Mouse (Mus musculus) neural tube, embryonic 13.5 days (tissue): ENCODE measurements at regions not wholly inside any gene's neighbourhood (a gene's known extent, or its start where the extent isn't known, plus 50 kb on each side); places are given as distances from the start of the nearest gene placed in this dataset.
"Not testable (repeated sequence)": the region's sequence is repeated elsewhere in the genome, so short reads cannot be mapped to it uniquely, and the experiment has no call there.

Source experiments
- ATAC-seq: fragments of 200-750 bp; cut with Nextera tagmentation; 2 replicates; pipeline ENCODE4 v1.8.0; 2017; ENCODE audit warnings: low read depth, mild to moderate bottlenecking, moderate TSS enrichment, moderate library complexity
- H3K27ac ChIP-seq: fragments of 300-500 bp; sonication (generic); replicated peaks from 2 replicates; pipeline ENCODE4 v1.5.1; 2015; ENCODE audit warnings: moderate library complexity, mild to moderate bottlenecking, inconsistent platforms
- H3K27me3 ChIP-seq: fragments of 300-500 bp; sonication (generic); 2 replicates; pipeline ENCODE4 v1.6.1; 2015; ENCODE audit warnings: mild to moderate bottlenecking, inconsistent platforms
- H3K36me3 ChIP-seq: fragments of 300-500 bp; sonication (generic); 2 replicates; pipeline ENCODE4 v1.6.1; 2015; ENCODE audit warnings: mild to moderate bottlenecking, inconsistent platforms
- H3K4me1 ChIP-seq: fragments of 300-500 bp; sonication (generic); replicated peaks from 2 replicates; pipeline ENCODE4 v1.6.1; 2015; ENCODE audit warnings: inconsistent platforms
- H3K4me2 ChIP-seq: fragments of 300-500 bp; sonication (generic); 2 replicates; pipeline ENCODE4 v1.6.1; 2015; ENCODE audit warnings: inconsistent platforms, mild to moderate bottlenecking, moderate library complexity
- H3K4me3 ChIP-seq: fragments of 300-500 bp; sonication (generic); 2 replicates; pipeline ENCODE4 v1.5.1; 2015; ENCODE audit warnings: mild to moderate bottlenecking, inconsistent platforms
- H3K9ac ChIP-seq: fragments of 300-500 bp; sonication (generic); 2 replicates; pipeline ENCODE4 v1.6.1; 2015; ENCODE audit warnings: moderate library complexity, mild to moderate bottlenecking, inconsistent platforms
- H3K9me3 ChIP-seq: fragments of 300-500 bp; sonication (generic); 2 replicates; pipeline ENCODE4 v1.6.1; 2016; ENCODE audit warnings: inconsistent platforms
- WGBS: fragments of 180-500 bp; shearing (Covaris S2); methylation state at CpG from one replicate; pipeline ENCODE4 v1.1.7; 2015; 5-methylcytosine and 5-hydroxymethylcytosine counted together

DNA sequence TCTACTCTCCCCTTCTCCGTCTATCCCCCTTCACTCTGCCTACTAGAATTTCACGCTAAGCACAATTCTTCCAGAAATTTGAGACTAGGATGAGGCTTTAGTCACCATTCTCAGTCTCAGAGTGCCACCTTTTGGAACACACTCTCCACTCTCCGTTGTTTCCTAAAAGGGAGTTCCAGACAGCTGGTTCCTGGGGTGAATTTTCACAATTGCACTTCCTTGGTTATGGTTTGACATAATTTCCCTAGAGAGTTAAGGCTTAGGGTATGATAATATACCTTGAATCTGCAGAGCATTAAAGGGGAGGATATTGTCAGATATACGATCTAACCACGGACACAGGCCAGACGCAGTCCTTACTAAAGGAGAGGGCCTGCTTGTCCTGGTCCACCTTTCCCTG is 444.8 kb downstream of the Ets1 start:
- 0 out of 2 replicates have a peak, but pooled peaks cover 6% of the 10 kb centered on the region for H3K4me1 ChIP-seq
- no peak overlapping the region for H3K4me2 ChIP-seq
- ATAC-seq = no peak
- no peak overlapping the region for H3K9ac ChIP-seq
- H3K27me3 ChIP-seq = no peaks in the 10 kb centered on the region
- no peak overlapping the region for H3K4me3 ChIP-seq
- no peaks in the 10 kb centered on the region for H3K36me3 ChIP-seq
- H3K27ac ChIP-seq = no peak overlapping the region
- 67% methylated on average over 6 of the region's 6 CpGs for WGBS
- no peaks in the 10 kb centered on the region for H3K9me3 ChIP-seq

DNA sequence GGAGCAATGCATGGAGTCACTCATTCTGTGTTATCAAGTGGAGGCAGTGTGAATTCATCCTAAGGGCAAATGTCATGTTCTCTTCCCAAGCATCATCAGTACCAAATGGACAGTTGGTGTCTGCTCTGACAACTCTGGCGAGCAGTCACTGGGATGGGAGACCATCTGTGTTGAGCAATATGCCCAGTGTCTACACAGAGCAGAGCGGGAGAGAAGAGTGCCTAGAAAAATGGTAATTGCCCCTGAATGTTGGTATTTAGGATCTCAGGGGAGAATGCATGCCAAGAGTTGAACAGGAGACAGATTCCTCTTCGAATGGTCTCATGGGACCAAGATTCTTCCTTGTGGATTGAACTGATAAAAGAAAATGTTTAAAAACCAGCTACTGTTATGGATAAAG is 454.0 kb downstream of the Ets1 start:
- H3K9me3 ChIP-seq = no peaks in the 10 kb centered on the region
- no peaks in the 10 kb centered on the region for H3K27me3 ChIP-seq
- no peaks in the 10 kb centered on the region for H3K36me3 ChIP-seq
- no peak overlapping the region for H3K4me3 ChIP-seq
- no peak overlapping the region for H3K4me2 ChIP-seq
- H3K4me1 ChIP-seq = no peaks in the 10 kb centered on the region
- no peak for ATAC-seq
- H3K9ac ChIP-seq = no peak overlapping the region
- 69% methylated on average over 3 of the region's 3 CpGs for WGBS
- no peak overlapping the region for H3K27ac ChIP-seq

DNA sequence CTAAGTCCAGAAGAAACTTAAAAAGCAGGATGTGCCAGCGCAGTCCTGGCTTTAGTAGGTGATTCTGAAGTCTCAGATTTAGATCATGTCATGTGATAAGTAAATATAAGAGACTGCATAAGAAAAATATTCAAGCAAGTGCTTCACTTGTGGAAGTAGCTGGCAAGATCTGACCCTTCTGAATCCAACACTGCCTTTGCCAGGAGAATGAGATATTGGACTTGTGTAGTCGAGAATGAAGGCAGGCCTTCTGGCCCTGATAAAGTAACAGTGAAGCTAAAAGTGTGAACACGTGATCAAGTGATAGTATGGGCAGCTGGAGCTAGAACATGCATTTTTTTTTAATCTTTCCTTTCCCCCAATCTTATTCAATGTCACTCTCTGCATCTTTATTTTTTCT is 455.6 kb downstream of the Ets1 start:
- H3K36me3 ChIP-seq = no peaks in the 10 kb centered on the region
- H3K27me3 ChIP-seq = no peaks in the 10 kb centered on the region
- WGBS = 80% methylated on average over 3 of the region's 3 CpGs
- no peak for ATAC-seq
- H3K9ac ChIP-seq = no peak overlapping the region
- no peaks in the 10 kb centered on the region for H3K4me1 ChIP-seq
- no peak overlapping the region for H3K4me3 ChIP-seq
- H3K4me2 ChIP-seq = no peak overlapping the region
- no peak overlapping the region for H3K27ac ChIP-seq
- H3K9me3 ChIP-seq = no peaks in the 10 kb centered on the region

DNA sequence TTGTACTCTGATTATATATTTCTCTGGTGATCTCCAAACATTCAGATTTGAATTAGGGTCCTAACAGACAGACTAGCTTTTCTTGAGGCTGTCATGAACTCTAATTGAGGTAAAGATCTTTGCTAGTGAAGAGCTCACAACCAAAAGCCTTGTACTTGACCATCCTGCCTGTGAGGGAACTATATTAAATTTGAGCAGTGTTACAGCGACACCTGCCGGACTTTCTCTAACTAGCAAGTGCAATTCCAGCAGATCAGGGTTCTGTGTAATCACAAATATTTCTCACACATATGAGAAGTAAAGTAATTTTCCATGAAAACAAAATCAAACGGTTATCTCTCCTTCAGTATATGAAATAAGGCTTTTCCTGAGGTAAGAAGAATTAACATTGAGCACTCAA is 459.6 kb downstream of the Ets1 start:
- H3K27ac ChIP-seq = no peak overlapping the region
- H3K9me3 ChIP-seq = no peaks in the 10 kb centered on the region
- under 1% methylated on average over 3 of the region's 3 CpGs for WGBS
- no peak overlapping the region for H3K9ac ChIP-seq
- H3K4me2 ChIP-seq = no peak overlapping the region
- no peaks in the 10 kb centered on the region for H3K36me3 ChIP-seq
- ATAC-seq = no peak
- no peaks in the 10 kb centered on the region for H3K27me3 ChIP-seq
- H3K4me1 ChIP-seq = no peaks in the 10 kb centered on the region
- H3K4me3 ChIP-seq = no peak overlapping the region

DNA sequence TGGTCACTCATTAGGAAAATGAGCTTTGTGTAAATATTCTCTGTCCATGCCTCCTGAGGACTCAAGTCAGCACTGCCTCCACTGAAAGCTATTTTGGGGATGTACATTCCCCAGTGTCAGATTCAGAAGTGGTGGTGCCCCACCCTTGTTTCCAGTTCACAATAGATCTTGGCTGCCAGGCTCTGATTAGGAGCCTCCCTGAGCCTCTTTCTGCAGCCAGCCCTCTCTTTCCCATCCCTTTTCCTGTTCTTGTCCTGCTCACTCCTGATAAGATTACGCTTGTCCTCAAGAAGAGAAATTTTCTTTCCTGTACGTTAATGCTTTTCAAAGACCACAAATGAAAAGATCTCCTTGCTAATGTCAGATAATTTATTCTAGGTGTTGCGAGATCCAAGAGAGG is 465.2 kb downstream of the Ets1 start:
- Histone ChIP-seq H3K4me3 (no peak overlapping the region), H3K27ac (no peak overlapping the region), H3K36me3 (no peaks in the 10 kb centered on the region), H3K4me1 (peaks cover 17% of the 10 kb centered on the region), H3K4me2 (no peak overlapping the region), H3K27me3 (no peaks in the 10 kb centered on the region), H3K9ac (no peak overlapping the region), H3K9me3 (no peaks in the 10 kb centered on the region)
- 88% methylated on average over 3 of the region's 3 CpGs for WGBS
- no peak for ATAC-seq

DNA sequence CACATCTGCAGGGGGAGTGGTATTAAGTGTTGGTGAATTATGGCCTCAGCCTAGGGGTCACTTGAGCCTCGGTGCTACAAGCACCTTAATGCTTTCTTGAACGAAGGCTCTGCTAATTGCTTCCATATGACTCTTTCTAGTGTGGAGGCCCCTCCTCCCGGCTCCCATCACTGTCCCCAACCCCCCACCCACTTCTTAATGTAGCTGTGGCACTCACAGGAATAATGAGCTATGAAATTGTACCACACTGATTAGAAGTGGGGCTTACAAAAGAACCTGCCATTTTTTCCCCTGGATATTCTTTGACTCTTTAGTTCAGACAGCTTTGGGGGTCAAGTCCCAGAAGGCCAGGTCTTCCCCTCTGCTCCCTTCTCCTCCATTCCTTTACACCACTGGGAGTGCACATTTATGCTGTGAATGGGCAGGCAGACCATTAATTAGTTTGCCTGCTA is 468.6 kb downstream of the Ets1 start:
- H3K4me3 ChIP-seq = no peak overlapping the region
- WGBS = 12% methylated on average over 3 of the region's 3 CpGs
- peak; percentile 40; the same call in 1 of the 2 replicates for ATAC-seq
- H3K4me2 ChIP-seq = no peak overlapping the region
- peak overlapping the region; percentile 63 for H3K27ac ChIP-seq
- no peaks in the 10 kb centered on the region for H3K36me3 ChIP-seq
- peaks cover 17% of the 10 kb centered on the region for H3K4me1 ChIP-seq
- H3K9me3 ChIP-seq = no peaks in the 10 kb centered on the region
- no peak overlapping the region for H3K9ac ChIP-seq
- no peaks in the 10 kb centered on the region for H3K27me3 ChIP-seq

DNA sequence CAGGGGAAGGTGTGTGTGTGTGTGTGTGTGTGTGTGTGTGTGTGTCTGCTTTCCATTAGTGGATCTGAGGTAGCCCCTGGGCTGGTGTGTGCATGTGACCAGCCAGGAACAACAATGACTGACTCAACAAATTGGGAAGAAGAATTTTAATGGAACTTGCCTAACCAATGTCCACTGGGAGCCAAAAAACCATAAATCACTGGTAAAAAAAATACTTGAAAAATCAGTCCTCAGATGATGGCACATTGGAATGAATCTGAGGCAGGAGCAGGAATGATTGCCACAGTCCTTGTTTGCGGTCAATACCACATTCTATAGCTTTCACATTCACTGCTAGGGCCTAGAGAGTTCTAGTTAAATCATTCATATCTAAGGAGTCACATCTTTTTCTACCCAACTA is 487.8 kb downstream of the Ets1 start:
- Histone ChIP-seq H3K9ac (no peak overlapping the region), H3K27me3 (no peaks in the 10 kb centered on the region), H3K36me3 (no peaks in the 10 kb centered on the region), H3K9me3 (no peaks in the 10 kb centered on the region), H3K4me3 (no peak overlapping the region), H3K27ac (no peak overlapping the region), H3K4me2 (no peak overlapping the region), H3K4me1 (no peaks in the 10 kb centered on the region)
- ATAC-seq = no peak
- WGBS = 91% methylated on average over 1 of the region's 1 CpGs

DNA sequence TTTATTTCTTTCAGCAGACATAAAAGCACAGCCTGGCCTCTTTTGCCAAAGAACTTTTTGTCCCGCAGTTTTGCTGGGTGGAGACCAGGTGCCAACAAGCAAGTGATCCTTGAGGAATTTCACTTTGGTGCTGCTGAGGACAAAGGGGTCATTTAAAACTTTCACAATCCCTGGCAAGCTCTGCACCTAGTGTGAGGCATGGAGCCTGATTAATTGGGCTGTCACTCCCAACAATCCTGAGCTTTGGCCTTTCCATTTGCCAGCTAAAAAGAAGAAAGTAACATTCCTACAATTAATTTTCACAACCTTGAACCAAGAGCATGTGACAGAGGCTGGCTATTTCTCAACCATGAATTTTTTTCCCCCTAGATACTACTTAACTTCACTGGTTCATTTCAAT is 516.2 kb downstream of the Ets1 start:
- Histone ChIP-seq H3K27ac (no peak overlapping the region), H3K9ac (no peak overlapping the region), H3K4me3 (no peak overlapping the region), H3K9me3 (no peaks in the 10 kb centered on the region), H3K36me3 (no peaks in the 10 kb centered on the region), H3K4me1 (no peaks in the 10 kb centered on the region), H3K27me3 (no peaks in the 10 kb centered on the region), H3K4me2 (no peak overlapping the region)
- ATAC-seq = no peak
- 26% methylated on average over 1 of the region's 1 CpGs for WGBS

DNA sequence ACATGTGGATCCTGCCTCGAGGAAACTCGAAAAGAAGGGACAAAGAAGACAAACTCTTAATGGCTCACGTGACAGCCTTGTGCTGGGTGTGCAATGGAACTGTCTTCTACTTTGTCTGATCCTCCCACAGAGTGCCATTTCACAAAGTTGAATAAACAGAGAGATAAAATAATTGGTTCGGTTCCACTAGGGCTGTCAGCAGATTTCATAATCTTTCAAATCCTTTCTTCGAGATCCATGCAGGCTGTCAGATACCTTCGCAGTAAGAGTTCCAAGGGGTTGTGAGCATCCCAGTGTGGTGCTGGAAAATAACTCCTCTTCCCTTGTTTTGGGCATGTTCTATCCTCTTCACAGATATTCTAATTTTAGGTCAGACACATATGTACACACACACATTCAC is 532.1 kb downstream of the Ets1 start:
- no peak overlapping the region for H3K4me3 ChIP-seq
- no peaks in the 10 kb centered on the region for H3K9me3 ChIP-seq
- H3K27me3 ChIP-seq = no peaks in the 10 kb centered on the region
- no peaks in the 10 kb centered on the region for H3K4me1 ChIP-seq
- no peak overlapping the region for H3K27ac ChIP-seq
- no peaks in the 10 kb centered on the region for H3K36me3 ChIP-seq
- no peak overlapping the region for H3K9ac ChIP-seq
- no peak for ATAC-seq
- WGBS = 84% methylated on average over 6 of the region's 6 CpGs
- no peak overlapping the region for H3K4me2 ChIP-seq

DNA sequence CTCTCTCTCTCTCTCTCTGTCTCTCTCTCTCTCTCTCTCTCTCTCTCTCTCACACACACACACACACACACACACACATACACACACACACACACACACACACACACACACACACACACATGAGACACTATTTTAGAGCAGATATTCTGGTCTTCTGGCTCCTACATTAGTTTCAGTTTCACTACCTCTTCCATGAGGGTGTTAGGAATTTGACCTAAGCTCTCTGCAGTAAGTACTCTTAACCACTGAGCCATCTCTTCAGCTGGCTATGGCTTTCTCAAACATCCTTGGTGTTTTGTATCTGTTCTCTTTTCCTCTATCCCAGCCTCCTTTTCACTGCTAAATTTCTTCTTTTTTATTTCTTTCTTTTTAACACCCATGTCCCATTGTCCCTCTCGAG is 533.1 kb downstream of the Ets1 start:
- H3K36me3 ChIP-seq, H3K4me1 ChIP-seq, H3K4me2 ChIP-seq, ATAC-seq, H3K9ac ChIP-seq, H3K4me3 ChIP-seq, H3K27ac ChIP-seq, H3K27me3 ChIP-seq, H3K9me3 ChIP-seq: not testable (repeated sequence)
- 74% methylated on average over 1 of the region's 1 CpGs for WGBS

DNA sequence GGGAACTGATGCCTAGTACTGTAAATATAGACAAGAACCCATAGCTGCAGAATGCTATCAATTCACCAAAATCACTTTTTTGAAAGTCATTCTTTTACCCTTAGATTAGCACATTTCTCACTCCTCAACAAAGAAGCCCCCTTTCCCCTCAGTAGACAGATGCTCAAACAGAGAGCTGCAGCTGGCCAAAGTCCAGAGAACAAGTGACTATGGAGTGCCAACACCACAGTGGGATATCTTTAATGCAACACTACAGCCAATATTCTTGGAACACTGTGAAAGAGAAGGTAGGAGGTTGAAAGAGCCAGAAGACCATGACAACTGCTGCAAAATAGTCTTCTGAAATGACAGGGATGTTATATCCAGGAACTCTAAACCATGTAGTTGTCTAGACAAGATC is 544.0 kb downstream of the Ets1 start:
- no peaks in the 10 kb centered on the region for H3K4me1 ChIP-seq
- no peak overlapping the region for H3K9ac ChIP-seq
- no peak for ATAC-seq
- H3K4me3 ChIP-seq = no peak overlapping the region
- no peak overlapping the region for H3K4me2 ChIP-seq
- no peaks in the 10 kb centered on the region; the same call in 1 of the 2 replicates for H3K9me3 ChIP-seq
- no peaks in the 10 kb centered on the region for H3K27me3 ChIP-seq
- no peak overlapping the region for H3K27ac ChIP-seq
- H3K36me3 ChIP-seq = no peaks in the 10 kb centered on the region

DNA sequence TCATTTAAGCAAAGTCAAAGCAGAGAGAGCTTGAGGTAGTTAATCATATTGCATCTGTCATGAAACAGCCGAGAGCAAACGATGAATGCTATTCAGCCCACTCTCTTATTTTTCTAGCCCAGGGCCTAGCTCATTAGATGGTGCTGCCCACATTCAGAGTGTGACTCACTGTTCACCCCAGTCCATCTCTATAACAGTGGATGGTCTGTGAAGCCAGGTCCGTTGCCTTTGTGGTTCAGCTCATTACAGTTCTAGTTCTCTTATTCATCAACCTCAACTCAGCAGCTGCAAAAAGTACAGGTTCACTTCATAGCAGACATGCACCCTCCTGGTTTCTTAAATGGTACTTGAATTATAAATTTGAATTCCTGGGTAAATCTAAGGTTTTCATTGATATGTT is 551.2 kb downstream of the Ets1 start:
- no peak for ATAC-seq
- H3K9ac ChIP-seq = no peak overlapping the region
- no peaks in the 10 kb centered on the region for H3K9me3 ChIP-seq
- WGBS = 82% methylated on average over 3 of the region's 3 CpGs
- no peak overlapping the region for H3K4me2 ChIP-seq
- no peaks in the 10 kb centered on the region for H3K4me1 ChIP-seq
- no peaks in the 10 kb centered on the region for H3K36me3 ChIP-seq
- no peak overlapping the region for H3K4me3 ChIP-seq
- no peak overlapping the region for H3K27ac ChIP-seq
- H3K27me3 ChIP-seq = no peaks in the 10 kb centered on the region

DNA sequence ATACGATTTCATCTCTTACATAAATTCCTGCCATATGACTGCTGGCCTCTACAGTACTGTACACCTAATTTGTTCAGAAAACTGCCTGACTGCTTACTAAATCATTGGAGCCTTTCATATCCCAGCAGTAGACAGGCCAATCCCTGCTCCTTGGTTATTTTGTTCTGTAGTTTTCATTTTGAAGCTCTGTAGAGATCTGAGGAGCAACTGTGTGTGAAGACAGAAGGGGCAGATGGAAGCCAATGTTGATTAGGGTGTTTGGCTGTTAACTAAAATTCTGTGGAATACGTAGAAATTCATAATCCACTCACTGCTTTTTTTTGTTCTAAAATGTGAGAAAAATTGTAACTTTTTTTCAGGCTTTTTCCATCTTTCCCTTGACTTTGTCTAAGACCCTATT is 573.1 kb downstream of the Ets1 start:
- no peaks in the 10 kb centered on the region for H3K4me1 ChIP-seq
- no peaks in the 10 kb centered on the region for H3K27me3 ChIP-seq
- no peak overlapping the region for H3K4me3 ChIP-seq
- WGBS = 84% methylated on average over 2 of the region's 2 CpGs
- no peak overlapping the region for H3K27ac ChIP-seq
- H3K9ac ChIP-seq = no peak overlapping the region
- ATAC-seq = no peak
- H3K4me2 ChIP-seq = no peak overlapping the region
- no peaks in the 10 kb centered on the region for H3K9me3 ChIP-seq
- no peaks in the 10 kb centered on the region for H3K36me3 ChIP-seq
